Mouse (Mus musculus) layer of hippocampus, adult 9-10 months (tissue): ENCODE measurements around the gene Tpt1.

ENCODE experiments used
- DNase-seq: peaks from one replicate; pipeline ENCODE4 v3.0.0; 2022; ENCODE audit warnings: low spot score

Tpt1 gene

DNA sequence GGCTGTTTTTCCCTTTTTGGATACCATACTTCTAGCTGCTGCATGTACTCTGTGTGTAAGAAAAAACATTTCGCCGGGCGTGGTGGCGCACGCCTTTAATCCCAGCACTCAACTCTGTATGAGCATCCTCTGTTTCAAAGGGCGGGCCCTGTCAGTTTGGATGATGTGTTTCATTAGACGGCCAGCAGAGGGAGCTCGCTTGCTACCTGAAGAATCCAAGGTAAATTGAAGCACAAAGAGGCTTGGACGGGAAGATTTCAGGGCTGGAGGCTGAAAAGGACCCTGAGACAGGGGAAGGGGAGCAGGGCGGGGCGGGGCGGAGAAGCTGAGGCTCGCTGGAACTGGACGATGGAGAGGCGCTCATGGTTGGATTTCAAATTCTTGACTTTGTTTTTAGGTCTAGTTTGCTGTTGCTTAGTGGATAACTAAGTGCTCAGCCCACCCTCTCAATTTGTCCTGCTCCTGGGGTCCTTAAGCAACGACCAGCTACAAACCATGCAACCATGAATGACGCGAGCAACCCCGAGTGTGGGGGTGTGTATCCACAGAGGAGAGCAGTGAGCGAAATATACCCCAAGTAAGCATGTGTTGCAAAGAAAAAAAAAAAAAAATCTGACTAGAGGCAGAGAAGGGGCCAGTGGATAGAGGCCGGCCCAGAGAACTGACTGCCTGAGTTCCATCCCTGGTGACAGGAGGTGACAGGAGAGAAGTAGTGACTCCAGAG, 31.6 kb downstream of the Tpt1 start:
- peak; percentile 91 for DNase-seq

- DNase-seq: no peak
These were observed 32.4 kb downstream of the Tpt1 start for GRCm38 (mm10) chr14:75877297-75877696.

GRCm38 (mm10) chr14:75878980-75879379, 34.1 kb downstream of the Tpt1 start:
- DNase-seq: no peak

- no peak for DNase-seq
These were observed 37.0 kb downstream of the Tpt1 start for GRCm38 (mm10) chr14:75881856-75882255.

- DNase-seq: no peak
These were observed 38.4 kb downstream of the Tpt1 start for GRCm38 (mm10) chr14:75883330-75883729.

GRCm38 (mm10) chr14:75883873-75884272, 39.0 kb downstream of the Tpt1 start:
- no peak for DNase-seq

DNA sequence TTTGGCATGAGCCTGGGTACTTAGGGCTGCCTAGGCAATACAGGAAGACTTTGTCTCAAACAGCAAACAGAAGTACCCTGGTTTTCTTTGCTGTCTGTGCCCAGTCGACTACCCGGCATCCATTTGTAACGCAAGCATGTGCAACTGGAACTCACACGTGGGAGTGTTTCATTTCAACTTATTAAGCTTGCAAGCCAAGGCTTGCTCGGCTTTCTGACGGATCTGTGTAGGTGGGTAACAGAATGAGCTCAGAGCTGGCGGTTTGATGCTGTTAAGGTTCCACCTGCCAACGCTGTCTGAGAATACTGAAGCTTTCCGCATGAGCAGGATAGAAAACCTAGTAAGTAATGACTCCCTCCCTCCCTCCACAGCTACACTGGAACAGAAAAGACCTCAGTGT, 47.2 kb downstream of the Tpt1 start:
- peak; percentile 69 for DNase-seq
